Mouse (Mus musculus) liver, adult 2 months (tissue): ENCODE measurements at regions not wholly inside any gene's neighbourhood (a gene's known extent, or its start where the extent isn't known, plus 50 kb on each side); places are given as distances from the start of the nearest gene placed in this dataset.

Source experiments
- DNase-seq: peaks from one replicate; pipeline ENCODE4 v3.0.0-alpha.2; 2011; ENCODE audit warnings: low read depth, low spot score; ENCODE audit errors: extremely low read depth
- H3K27ac ChIP-seq: fragments of 200-500 bp; replicated peaks from 2 replicates; pipeline ENCODE4 v1.5.1; 2012; ENCODE audit warnings: low read depth, mild to moderate bottlenecking, control low read depth, inconsistent platforms, low read length; ENCODE audit not compliant: insufficient read depth
- H3K27me3 ChIP-seq: fragments of 200-500 bp; 2 replicates; pipeline ENCODE4 v1.6.1; 2012; ENCODE audit warnings: mild to moderate bottlenecking, moderate library complexity, low read length, inconsistent platforms; ENCODE audit not compliant: control insufficient read depth, insufficient read depth
- H3K36me3 ChIP-seq: fragments of 200-500 bp; 2 replicates; pipeline ENCODE4 v1.6.1; 2012; ENCODE audit warnings: low read length, inconsistent platforms; ENCODE audit not compliant: control insufficient read depth, insufficient read depth
- H3K4me1 ChIP-seq: fragments of 200-500 bp; 2 replicates; pipeline ENCODE4 v1.6.1; 2011; ENCODE audit warnings: low read length; ENCODE audit not compliant: control insufficient read depth, insufficient read depth
- H3K4me3 ChIP-seq: fragments of 200-500 bp; 2 replicates; pipeline ENCODE4 v1.5.1; 2011; ENCODE audit warnings: low read depth, mild to moderate bottlenecking, control low read depth, low read length, moderate library complexity; ENCODE audit not compliant: insufficient read depth
- H3K79me2 ChIP-seq: fragments of 200-500 bp; 2 replicates; pipeline ENCODE4 v1.6.1; 2012; ENCODE audit warnings: inconsistent platforms, mild to moderate bottlenecking, low read length, moderate library complexity; ENCODE audit not compliant: control insufficient read depth, insufficient read depth
- H3K9ac ChIP-seq: fragments of 200-500 bp; 2 replicates; pipeline ENCODE4 v1.6.1; 2012; ENCODE audit warnings: low read depth, mild to moderate bottlenecking, control low read depth, inconsistent platforms, low read length
- CTCF ChIP-seq: fragments of 200-500 bp; IDR thresholded peaks from 2 replicates; pipeline ENCODE4 v1.5.1; 2011; ENCODE audit warnings: low read depth, low read length, control low read depth
- POLR2A ChIP-seq: fragments of 200-500 bp; IDR thresholded peaks from 2 replicates; pipeline ENCODE4 v1.6.1; 2011; ENCODE audit warnings: low read length, control low read depth; ENCODE audit not compliant: insufficient read depth; ENCODE audit errors: extremely low read depth
- WGBS: fragments of 180-500 bp; shearing (Covaris S2); methylation state at CpG from one replicate; pipeline ENCODE4 v1.1.7; 2018; 5-methylcytosine and 5-hydroxymethylcytosine counted together

DNA sequence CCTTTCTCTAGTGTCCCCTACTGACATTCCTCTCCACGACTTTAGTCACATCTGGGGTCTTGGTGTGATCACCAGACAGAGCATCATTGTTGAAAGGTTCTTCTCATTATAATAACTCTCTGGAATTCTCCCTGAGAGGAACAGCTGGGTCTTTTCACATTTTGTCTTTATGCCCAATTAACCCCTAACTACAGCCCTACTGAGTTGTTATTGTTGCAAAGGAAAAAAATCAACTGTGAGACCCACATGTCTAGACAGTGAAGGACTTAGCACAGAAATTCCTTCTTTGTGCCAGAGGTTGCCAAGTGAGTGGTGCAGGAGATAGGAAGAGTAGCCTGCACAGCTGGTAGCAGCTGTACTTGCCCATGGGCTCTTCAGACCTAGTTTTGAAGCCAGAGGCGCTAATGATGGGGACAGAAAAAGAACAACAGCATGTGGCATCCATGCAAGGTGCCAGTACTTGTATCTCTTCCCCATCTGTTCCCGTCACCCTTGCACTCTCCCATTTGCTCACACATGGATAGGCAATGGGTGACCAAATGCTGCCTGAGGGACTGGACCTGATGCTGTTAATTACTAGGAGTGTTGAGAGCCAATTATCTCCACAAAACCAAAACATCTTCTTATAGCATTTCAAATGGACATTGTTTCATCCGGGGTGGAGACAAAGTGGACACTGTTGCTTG lies 189.1 kb downstream of the Olfm4 start:
- no peaks in the 10 kb centered on the region for H3K79me2 ChIP-seq
- 60% methylated on average over 4 of the region's 4 CpGs for WGBS
- no peaks in the 10 kb centered on the region for H3K27me3 ChIP-seq
- H3K27ac ChIP-seq = no peak overlapping the region
- DNase-seq = no peak
- no peak overlapping the region for H3K4me3 ChIP-seq
- TF ChIP-seq CTCF (no peak), POLR2A (no peak)
- no peak overlapping the region for H3K9ac ChIP-seq
- H3K36me3 ChIP-seq = no peaks in the 10 kb centered on the region
- H3K4me1 ChIP-seq = no peaks in the 10 kb centered on the region

DNA sequence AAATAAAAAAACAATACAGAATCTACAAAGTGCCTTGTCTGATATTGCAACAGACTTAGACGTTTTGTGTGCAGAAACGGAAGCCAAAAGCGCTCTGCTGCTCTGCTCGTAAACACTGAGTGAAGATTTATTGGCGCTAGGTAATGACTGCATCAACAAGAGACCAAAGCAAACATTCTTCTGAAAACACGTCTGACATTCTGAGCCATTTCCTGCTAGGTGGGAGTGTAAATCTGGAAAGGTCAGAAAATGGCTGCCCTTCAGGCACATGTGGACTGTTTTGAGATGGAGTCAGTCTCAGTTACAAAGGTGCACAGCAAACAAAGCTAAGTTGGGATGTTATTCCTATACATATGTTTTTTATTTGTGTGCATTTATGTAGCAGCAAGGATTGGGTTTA lies 192.6 kb downstream of the Olfm4 start:
- WGBS = 46% methylated on average over 6 of the region's 6 CpGs
- no peaks in the 10 kb centered on the region for H3K36me3 ChIP-seq

GRCm38 (mm10) chr14:80195041-80195440 lies 211.2 kb downstream of the Olfm4 start:
- no peaks in the 10 kb centered on the region for H3K4me1 ChIP-seq
- TF ChIP-seq CTCF (no peak), POLR2A (no peak)
- H3K36me3 ChIP-seq = no peaks in the 10 kb centered on the region
- DNase-seq = peak; percentile 48
- H3K9ac ChIP-seq = no peak overlapping the region
- no peak overlapping the region for H3K4me3 ChIP-seq
- H3K27me3 ChIP-seq = no peaks in the 10 kb centered on the region
- no peaks in the 10 kb centered on the region for H3K79me2 ChIP-seq
- WGBS = 24% methylated on average over 2 of the region's 2 CpGs
- no peak overlapping the region for H3K27ac ChIP-seq

More for the DNA sequence above, 192.6 kb downstream of the Olfm4 start:
- Histone ChIP-seq H3K4me1 (no peaks in the 10 kb centered on the region), H3K27ac (no peak overlapping the region), H3K9ac (no peak overlapping the region), H3K79me2 (no peaks in the 10 kb centered on the region), H3K4me3 (no peak overlapping the region), H3K27me3 (no peaks in the 10 kb centered on the region)
- DNase-seq = no peak
- TF ChIP-seq CTCF (no peak), POLR2A (no peak)

GRCm38 (mm10) chr14:80212916-80213315 lies 229.0 kb downstream of the Olfm4 start:
- Histone ChIP-seq H3K4me1 (no peaks in the 10 kb centered on the region), H3K36me3 (no peaks in the 10 kb centered on the region), H3K9ac (no peak overlapping the region), H3K4me3 (no peak overlapping the region), H3K79me2 (no peaks in the 10 kb centered on the region), H3K27me3 (no peaks in the 10 kb centered on the region), H3K27ac (no peak overlapping the region)
- WGBS = 37% methylated on average over 2 of the region's 2 CpGs
- no peak for TF ChIP-seq CTCF
- no peak for TF ChIP-seq POLR2A
- DNase-seq = no peak

- WGBS = 77% methylated on average over 9 of the region's 9 CpGs
- Histone ChIP-seq H3K27me3 (no peaks in the 10 kb centered on the region), H3K4me3 (no peak overlapping the region), H3K9ac (no peak overlapping the region), H3K27ac (no peak overlapping the region), H3K4me1 (no peaks in the 10 kb centered on the region), H3K36me3 (no peaks in the 10 kb centered on the region), H3K79me2 (no peaks in the 10 kb centered on the region)
- DNase-seq = no peak
- TF ChIP-seq CTCF = no peak
- TF ChIP-seq POLR2A = no peak
These were observed 229.8 kb downstream of the Olfm4 start for GRCm38 (mm10) chr14:80213666-80214065.

DNA sequence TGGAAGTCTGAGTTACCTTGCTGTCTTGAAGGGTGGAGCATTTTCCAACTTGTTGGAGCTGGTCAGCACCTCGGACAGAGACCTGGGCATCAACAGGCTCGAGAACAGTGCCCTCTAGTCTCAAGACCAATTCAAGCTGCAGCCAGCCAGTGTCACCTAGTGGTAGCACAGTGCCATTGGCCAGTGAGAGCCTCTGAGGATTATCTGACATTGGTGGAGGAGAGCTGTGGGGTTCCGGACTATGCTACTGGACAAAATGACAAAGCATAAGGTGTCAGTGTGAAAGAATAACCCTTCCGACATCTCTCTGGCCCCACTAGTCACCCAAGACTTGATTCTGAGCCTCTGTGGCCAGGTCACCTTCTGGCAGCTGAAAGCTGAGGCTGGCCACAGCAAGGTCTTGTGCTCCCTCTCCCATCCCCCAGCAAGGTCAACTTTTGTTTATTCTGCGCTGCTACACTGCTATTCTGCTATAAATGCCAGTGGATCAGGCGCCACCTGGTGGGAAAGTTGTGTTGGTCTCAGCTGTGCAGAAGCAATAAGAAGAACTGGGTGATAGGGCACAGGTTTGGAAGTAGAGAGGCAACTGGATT lies 232.2 kb downstream of the Olfm4 start:
- Histone ChIP-seq H3K27ac (no peak overlapping the region), H3K36me3 (no peaks in the 10 kb centered on the region), H3K27me3 (no peaks in the 10 kb centered on the region), H3K9ac (no peak overlapping the region), H3K4me3 (no peak overlapping the region), H3K79me2 (no peaks in the 10 kb centered on the region), H3K4me1 (no peaks in the 10 kb centered on the region)
- 16% methylated on average over 6 of the region's 6 CpGs for WGBS
- TF ChIP-seq CTCF = peak; percentile 75
- TF ChIP-seq POLR2A = no peak
- DNase-seq = peak; percentile 53
